Mouse (Mus musculus): ENCODE data around the gene Npff. TPM values are rescaled to one million over a fixed set of nuclear protein-coding genes. Genes with fewer than 3 reads are reported as not detected.

Gene Npff
- 17.0 to 20.3 TPM (median 18.8 TPM) in 4 replicates for total RNA-seq (2023)

DNA sequence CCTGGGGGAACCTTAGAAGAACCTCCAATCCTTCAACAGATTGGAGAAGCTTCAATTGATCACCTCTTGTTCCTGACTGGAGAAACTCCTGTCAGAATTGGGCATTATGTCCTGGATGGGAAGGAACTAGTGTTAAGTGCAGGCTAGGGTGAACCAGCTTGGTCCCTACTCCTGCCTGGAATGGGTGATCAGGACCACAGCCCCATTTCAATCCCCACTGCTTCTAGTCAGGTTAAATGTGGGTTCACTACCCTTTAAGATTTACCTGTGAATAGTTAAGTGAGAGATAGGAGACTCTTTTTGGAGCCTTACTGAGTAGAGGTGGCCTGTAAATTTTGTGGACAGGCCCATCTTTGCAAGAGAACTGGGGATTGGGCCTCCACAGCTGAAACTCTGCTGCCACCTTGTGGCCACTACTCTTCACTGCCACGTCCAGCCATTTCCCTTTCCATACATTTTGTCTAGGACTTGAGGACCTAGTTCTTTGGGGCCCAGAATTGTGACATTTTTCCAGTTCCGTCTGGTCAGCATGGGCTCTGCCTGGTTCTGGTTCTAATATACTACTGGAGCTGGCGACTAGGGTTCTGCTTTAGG, at the start of gene Npff:
Gene Npff, minus strand, starts transcription at position 51 of the 594 bp plus-strand sequence.

DNA sequence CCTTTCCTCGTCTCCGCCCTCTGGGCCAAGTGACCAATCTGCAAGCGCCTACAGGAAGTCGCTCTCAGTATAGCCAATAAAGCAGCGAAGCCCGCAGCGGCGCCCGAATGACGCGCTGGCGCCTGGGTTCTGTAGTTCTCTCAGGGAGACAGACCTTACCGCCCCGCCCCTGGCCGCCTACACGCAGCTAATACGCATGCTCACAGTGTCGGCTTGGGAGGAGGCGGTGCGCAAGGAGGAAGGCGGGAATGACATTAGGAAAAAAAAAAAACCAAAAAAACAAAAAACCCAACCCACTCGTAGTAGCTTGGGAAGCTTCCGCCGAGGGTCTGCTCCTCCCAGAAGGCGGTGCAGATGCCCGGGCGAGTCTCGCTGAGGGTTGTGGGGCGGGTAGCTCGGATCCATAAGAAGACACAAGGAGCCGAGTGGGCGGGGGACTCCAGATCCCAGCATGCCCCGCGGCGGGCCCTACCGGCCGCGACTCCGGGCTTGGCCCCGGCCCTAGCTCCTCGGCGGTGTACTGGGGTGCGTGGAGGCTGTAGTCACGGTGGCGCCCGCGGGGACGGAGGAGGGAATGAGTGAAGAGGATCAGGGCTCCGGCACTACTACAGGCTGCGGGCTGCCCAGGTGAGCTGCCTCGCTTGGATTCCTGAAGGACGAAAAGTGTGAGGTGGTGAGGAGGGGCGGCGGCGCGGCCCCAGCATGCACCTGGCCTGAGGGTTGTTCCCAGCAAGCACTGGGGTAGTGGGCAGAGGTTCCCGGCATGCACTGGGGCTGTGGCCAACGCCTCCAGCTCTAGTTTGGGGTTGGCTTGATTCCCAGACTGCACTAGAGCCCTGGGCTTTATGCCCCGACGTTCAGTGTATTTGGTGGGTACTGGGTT, 6.5 kb downstream of the Npff start, which contains the start of gene Tarbp2:
Gene Tarbp2, plus strand, starts transcription at position 217 of the 883 bp plus-strand sequence.

DNA sequence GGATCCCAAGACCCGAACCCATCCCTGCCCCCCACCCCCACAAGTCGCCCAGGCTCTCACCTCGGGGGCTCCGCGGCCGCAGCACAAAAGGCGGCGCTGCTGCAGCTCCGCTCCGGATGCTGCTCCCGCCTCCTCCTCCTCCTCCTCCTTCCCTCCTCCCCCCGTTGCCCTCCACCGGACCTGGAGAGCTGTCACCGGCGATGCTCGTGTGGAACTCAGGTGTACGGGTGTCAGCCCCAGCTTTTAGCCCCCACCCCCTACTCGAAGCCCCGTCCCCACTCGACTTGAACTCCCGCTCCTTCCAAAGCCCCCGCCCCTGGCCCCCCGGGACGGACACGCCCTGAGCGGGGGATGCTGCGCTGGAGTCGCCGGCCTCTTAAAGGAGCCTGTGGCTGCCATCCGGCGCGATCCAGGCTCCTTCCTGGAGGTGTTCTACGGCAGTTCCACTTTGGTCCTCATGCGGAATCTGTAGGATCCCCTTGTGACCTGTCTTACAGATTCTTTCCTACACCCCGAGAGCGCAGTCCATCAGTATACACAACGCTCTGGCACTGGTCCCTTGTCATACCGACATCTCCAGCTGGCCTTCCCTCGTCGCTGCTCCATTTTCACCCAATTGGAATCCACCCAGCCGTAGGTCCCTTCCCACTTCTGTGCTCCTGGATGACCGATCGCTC, 7.9 kb downstream of the Npff start, which contains the start of gene Map3k12:
Gene Map3k12, minus strand, starts transcription at position 337 of the 677 bp plus-strand sequence.

DNA sequence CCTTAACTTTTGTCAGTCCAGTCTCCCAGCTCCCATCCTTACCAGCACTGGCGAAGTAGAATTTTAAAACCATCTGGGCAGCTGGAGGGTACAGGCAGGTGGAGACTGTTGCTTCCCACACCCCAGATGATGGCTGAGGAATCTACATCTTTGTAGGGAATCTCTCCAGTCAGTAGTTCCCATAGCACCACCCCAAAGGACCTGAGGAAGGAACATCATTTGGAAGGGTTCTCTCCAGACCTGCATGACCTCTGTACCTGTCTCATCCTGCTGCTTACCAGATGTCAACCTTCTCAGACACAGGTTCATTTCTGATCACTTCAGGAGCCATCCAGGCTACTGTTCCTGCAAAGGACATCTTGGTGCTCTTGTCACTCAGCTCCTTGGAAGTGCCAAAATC, 21.3 kb downstream of the Npff start, which contains the start of gene Gm10337:
Gene Gm10337, plus strand, starts transcription at position 276 of the 400 bp plus-strand sequence.

Other genes starting within 250 kb of the Npff start
- 29.1 to 33.1 TPM (median 29.8 TPM) in 4 replicates for gene Mfsd5, start 245.5 kb downstream of the Npff start, total RNA-seq (2023)
- 1.0 to 2.1 TPM (median 1.1 TPM) in 4 replicates for gene Espl1, start 228.7 kb downstream of the Npff start, total RNA-seq (2023)
- gene Pfdn5, start 198.8 kb downstream of the Npff start, total RNA-seq (2023) = 474 to 522 TPM (median 515 TPM) in 4 replicates
- 49.2 to 62.4 TPM (median 52.1 TPM) in 4 replicates for gene Myg1, start 193.2 kb downstream of the Npff start, total RNA-seq (2023)
- 55.2 to 70.8 TPM (median 65.9 TPM) in 4 replicates for gene Aaas, start 174.2 kb downstream of the Npff start, total RNA-seq (2023)
- gene Sp7, start 157.8 kb downstream of the Npff start, total RNA-seq (2023) = not detected in 4 replicates
- gene Sp1, start 118.8 kb downstream of the Npff start, total RNA-seq (2023) = 173 to 210 TPM (median 184 TPM) in 4 replicates
- gene Amhr2, start 79.6 kb downstream of the Npff start, total RNA-seq (2023) = 0.46 to 8.5 TPM (median 0.73 TPM) in 4 replicates
- gene Prr13, start 65.9 kb downstream of the Npff start, total RNA-seq (2023) = 86.5 to 104 TPM (median 95.4 TPM) in 4 replicates
- gene Pcbp2, start 54.4 kb downstream of the Npff start, total RNA-seq (2023) = 728 to 764 TPM (median 734 TPM) in 4 replicates
- gene Gm10337, start 21.2 kb downstream of the Npff start, total RNA-seq (2023) = 8.3 to 18.6 TPM (median 11.2 TPM) in 3 of 4 replicates, not detected in the other
- 0.88 to 1.8 TPM (median 1.1 TPM) in 4 replicates for gene Map3k12, start 7.9 kb downstream of the Npff start, total RNA-seq (2023)
- gene Tarbp2, start 6.8 kb downstream of the Npff start, total RNA-seq (2023) = 41.6 to 48.9 TPM (median 44.6 TPM) in 4 replicates
- 3.7 TPM in 1 of 4 replicates, not detected in the others for gene Gm28047, start 100.1 kb upstream of the Npff start, total RNA-seq (2023)
- gene Atf7, start 100.5 kb upstream of the Npff start, total RNA-seq (2023) = 121 to 148 TPM (median 133 TPM) in 4 replicates
- gene Atp5g2, start 147.4 kb upstream of the Npff start, total RNA-seq (2023) = 6.0 to 12.5 TPM (median 10.4 TPM) in 4 replicates
- 46.4 to 65.2 TPM (median 57.8 TPM) in 4 replicates for gene Calcoco1, start 197.2 kb upstream of the Npff start, total RNA-seq (2023)

All from B cell, adult 62 days (primary cell).